Mouse (Mus musculus): ENCODE data around the gene Parvg.

Parvg gene

DNA sequence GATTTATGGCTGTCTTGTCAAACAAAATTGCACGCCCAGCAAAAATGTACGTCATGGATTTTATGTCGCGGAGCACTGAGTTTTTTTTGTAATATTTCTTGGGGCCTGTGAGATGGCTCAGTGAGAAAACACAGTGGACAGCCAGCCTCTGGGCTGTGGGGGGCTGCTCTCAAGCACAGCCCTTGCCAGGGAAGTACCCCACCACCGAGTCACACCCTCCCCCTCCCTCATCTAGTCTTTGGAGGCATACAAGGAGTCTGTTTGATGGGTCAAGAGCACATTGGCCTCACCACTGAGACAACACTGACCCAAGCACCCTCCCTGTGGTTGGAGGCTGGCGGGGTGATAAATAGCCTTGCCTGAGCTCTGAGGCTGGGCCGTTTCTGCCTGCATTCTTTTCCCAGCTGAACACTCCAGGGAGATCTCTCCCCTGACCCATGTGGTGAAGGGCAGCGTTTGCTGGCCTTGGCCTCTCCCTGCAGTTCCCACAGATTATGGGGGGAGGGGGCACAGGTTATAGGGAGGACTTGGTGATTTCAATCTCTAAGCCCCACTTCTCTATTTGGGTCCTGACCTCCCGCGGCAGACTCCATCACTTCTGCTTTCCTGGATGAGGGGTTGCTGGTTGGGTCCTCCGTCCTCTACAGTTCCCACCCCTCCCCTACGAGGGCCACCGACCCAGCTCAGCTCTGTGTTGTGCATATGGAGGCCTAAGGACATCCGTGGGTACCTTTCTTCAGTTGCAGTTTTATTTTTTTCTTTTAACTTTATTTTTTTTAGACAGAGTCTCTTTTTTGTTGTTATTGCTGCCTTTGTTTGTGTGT is 26.3 kb downstream of the Parvg start:
- DNase-seq (ENCODE audit: extremely low spot score, low read depth, low spot score) = no peak

DNA sequence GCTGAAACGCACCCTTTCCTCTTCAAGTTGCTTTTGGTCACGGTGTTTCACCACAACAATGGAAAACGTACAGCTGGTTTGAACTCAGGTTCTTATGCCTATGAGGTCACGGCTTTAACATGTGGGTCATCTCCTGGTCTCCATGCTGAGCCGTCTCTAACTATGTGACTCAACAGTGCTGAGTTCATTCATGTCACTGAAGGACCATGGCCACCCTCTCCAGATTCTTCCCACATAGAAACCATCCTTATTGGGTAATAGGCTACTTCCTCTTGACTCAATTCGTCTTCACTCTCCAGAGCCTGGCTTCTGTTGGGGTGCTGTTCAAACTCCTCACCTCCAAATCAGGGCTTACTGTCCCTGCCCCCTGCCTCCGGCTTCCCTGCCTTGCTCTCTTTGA is 27.5 kb downstream of the Parvg start:
- no peak for DNase-seq (ENCODE audit: extremely low spot score, low read depth, low spot score)

DNA sequence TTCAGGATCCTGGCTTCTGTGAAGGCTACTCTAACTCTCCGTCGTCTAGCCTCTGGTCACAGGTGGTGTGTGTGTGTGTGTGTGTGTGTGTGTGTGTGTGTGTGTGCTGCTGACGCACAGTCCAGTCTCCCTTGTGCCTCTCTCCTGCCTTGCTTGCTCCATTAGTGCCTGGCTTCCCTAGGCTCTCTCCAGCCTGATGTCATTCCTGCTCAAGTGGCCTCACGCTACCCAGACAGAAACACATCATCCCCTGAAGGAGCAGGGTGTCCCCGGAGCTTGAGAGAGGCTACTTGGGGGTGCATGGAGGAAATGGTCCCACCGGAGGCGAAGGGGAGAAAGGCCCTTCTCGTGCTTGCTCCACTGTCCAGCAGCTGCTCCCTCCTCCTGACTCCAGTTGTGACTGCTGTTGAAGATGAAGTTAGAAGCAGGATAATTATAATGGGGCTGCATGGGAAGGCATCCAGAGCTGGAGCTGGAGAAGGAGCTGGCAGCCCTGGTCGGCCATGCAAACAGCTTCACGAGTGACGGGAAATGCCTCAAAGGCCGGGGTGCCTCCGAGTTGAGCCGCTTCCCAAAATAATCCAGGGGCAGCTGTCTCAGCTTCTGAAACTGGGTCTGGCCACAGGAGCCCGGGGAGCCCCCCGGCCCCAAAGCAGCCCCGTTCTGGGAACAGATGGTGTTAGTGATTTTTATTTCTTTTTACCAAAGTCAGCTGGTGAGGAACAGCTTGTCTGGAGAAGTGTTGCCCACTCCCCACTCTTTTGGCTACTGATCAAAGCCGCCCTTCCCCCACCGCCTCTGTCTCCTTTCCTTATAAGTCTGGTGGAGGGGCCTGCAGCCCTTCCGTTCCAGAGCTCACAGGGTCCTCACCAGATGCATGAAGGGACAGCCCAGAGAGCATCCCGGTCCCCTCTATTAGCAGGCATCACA is 28.4 kb downstream of the Parvg start:
- no peak for DNase-seq (ENCODE audit: extremely low spot score, low read depth, low spot score)

DNA sequence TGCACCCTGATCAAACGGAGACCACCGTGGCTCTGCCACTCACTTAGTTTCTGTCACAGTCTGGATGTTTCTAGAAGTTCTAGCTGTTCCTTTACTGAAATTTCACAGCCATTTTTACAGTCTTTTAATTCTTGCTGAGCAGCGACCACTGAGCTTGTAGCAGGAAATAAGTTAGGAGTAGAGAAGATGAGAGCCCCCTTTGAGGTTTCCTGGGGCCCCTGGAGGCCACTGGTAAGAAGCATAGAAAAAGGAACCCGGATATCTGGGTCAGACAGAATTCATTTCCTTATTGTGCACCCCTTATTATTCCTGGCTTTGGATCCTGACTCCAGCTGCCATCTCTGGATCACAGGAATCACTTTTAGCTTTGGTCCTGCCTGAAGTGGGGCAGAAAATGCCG is 31.3 kb downstream of the Parvg start:
- no peak for DNase-seq (ENCODE audit: extremely low spot score, low read depth, low spot score)

DNA sequence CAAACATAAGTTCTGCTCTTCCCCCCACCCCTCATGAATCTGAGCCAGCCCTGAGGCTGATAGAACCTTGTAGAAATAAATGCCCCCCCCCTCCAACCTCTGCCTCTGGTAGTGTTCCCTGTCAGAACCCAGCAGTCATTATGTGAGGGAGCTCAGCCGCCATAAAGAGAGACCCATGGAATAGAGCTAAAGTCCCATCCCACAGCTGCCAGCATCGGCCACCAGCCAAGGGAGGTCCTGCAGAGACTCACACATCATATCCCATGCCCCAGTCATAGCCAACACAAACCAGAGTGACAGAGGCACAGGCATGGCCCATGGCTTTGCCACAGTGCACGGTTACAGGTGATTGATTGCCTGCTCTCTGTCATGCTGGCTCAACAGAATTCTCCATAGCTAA is 40.9 kb downstream of the Parvg start:
- DNase-seq (ENCODE audit: extremely low spot score, low read depth, low spot score) = no peak

DNA sequence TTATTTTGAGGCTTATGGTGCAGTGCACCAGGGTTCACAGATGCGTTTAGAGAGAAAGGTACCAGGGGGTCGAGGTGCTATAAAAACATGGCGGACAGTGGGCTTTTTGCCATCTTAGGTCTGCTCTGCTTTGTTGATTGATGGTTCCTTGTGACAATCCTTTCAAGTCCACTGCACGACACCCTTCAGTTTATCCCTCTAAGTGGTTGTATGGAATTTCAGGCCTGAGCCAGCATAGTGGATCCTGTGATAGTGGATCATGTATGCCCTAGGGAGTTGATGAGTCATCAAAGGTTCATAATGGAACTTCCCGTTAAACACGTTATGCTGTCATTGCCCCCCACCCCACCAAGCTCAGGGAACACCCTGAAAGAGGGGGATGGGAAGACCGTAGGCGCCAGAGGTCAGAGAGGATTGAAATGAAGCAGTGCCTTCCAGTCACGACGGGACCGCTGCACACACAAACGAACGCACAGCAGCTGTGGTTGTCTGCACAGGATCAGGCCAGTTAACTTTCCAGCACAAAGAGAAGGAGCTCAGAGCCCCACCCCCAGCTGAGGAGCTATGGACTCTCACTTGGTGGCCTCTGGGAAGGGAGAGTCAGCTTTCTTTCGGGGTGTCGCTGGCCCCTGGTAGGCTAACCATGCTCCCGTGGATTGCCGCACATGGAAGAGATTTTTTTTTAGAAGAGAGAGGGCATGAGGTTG is 42.0 kb downstream of the Parvg start:
- DNase-seq (ENCODE audit: extremely low spot score, low read depth, low spot score) = no peak

DNA sequence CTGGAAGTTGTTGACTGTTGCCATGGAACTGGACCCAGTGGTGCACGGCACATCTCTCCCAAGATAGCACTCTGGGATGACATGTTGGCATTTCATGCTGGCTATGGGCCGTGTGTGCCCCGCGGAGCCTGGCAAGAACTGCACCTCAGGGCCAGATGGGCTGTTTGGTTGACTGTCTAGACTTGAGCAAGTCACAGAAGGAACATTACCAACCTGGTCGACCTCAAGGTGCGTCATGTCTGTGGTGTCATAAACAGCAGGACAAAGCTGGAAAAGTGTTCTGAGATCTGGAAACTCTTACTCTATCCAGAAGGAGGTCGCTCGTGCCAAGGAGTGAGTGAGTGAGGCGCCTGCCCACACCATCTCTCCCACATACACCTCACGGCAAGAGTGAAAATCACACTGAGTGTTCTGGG is 42.8 kb downstream of the Parvg start:
- DNase-seq (ENCODE audit: extremely low spot score, low read depth, low spot score) = no peak

DNA sequence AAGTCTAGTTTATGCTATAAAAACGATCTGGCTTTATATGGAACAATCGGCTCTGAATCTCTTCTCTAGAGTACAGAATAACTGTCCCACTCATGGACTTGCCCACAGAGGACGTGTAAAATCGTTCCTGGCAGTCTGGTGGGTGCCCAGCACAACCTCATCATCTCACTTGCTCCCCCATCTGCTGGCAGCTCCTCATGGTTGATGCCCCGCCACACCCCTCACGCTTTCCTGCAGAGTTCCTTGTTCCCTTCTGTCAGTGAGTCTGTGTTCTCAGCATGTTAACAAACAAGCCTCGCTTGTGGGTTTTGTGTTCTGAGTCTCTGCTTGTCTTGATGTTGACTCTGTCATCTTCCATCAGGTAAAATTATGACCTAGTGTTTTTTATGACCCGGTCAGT is 43.6 kb downstream of the Parvg start:
- DNase-seq (ENCODE audit: extremely low spot score, low read depth, low spot score) = no peak

DNA sequence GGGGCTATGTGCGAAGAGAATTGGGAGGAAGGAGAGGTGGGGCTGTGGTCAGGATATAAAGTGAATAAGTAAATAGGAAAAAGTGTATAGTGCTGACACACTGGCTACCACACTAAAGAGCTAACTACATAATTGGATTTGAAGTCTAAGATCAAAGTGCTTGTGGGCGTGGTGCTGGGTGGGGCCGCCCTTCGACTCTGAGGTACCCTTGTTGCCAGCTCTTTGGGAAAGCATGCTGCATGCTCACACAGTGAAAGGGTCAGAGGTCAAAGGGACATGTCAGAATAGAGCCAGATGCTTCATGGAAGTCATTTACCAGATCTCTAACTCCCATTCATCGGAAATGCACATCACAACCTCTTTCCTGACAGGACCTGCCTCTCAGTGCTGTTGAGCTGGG is 49.0 kb downstream of the Parvg start:
- DNase-seq (ENCODE audit: extremely low spot score, low read depth, low spot score) = no peak

DNA sequence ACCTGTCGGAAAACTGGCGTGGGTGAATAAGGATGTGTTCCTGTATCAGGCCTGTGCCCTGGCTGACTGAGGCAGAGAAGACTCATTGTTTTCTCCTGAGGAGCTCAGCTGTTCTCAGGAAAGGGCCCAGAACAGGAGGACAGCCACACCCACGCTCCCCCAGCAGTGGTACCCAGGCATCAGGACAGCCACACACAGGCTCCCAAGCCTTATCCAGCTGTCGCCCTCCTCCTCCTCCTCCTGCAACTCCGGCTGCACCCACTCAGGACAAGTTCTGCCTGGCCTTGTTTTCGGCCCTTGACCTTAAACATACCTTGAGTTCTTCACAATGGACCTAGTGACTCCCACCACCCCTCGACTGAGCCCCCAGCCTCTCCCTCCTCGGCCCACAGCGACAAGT is 54.9 kb downstream of the Parvg start:
- DNase-seq (ENCODE audit: extremely low spot score, low read depth, low spot score) = no peak

DNA sequence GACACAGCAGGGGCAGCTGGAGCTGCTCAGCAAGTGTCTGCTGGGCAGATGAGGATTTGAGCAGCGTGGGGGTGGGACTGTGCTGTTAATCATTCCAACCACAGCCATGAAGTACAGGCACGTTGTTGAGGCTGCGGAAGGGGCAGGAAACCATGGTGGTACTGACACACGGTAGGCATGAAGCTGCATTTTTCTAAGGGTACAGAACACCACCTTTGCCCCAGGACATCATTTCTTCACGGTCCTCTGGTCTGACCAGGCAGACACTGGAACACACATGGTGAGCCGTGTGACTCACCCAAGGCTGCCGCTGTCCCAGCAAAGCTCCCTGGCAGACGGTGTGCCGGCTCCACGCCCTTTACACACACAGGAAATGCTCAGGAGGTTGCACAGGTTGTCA is 56.4 kb downstream of the Parvg start:
- no peak for DNase-seq (ENCODE audit: extremely low spot score, low read depth, low spot score)

DNA sequence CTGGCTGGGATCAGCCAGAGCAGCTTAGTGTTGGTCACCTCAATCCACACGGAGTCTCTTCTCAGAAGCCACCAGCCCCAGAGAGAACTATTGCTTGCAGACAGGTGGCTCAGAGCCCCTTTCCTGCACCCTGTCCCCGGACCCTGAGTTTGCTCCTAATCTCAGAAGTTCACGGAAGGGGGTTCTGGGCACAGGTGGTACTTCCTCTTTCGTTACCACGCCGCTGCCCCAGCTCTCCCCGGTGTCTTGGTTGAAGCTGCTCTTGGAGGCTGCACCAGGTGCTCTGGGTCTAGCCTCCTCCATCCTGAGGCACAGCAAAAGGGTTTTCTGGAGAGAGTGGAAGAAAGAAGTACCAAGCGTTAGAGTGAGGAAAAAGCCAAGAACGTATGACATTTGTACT is 60.2 kb downstream of the Parvg start:
- DNase-seq (ENCODE audit: extremely low spot score, low read depth, low spot score) = no peak

DNA sequence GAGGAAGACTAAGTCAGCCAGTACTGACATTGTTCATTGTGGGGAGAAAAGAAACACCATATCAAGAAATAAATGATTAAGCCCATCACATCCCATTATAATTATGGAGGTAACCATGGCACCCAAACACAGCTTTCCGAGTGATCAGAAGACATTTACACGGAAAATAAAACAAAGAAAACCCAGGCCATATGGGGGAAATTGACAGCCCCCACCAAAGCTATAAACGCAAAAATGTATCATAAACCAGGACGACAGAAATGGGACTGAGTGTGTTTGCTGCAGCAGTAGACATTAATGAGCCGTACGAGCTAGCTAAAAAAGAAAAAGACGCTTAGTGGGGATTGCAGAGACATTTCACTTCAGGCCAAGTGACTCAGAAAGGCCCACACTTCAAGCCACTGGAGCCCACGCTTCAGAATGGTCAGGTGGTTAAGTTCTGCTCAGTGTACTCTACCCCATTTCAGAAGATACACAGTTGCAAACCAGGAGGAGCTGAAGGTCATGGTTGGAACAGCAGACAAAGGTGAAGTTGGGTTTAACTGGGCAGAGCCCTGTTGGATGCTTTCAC is 62.3 kb downstream of the Parvg start:
- no peak for DNase-seq (ENCODE audit: extremely low spot score, low read depth, low spot score)

DNA sequence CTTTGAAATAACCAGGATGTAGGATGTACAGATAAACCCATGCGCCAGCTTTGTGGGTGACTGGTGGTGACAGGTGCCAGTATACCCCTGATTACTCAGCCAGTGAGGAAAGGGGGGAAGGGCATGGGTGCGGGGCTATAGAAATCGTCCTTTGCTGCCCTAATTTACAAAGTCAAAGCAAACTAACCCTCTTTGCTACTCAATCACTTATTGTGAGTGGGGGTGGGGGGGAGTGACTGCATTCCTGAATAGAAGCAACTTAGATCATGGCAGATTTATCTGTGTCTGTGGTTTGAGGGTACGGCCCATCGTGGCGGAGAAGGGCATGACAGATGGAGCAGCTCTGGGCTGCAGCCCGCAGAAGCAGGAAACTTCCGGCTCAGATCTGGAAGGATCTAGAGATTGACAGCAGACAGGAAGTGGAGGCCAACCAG is 64.9 kb downstream of the Parvg start:
- no peak for DNase-seq (ENCODE audit: extremely low spot score, low read depth, low spot score)

DNA sequence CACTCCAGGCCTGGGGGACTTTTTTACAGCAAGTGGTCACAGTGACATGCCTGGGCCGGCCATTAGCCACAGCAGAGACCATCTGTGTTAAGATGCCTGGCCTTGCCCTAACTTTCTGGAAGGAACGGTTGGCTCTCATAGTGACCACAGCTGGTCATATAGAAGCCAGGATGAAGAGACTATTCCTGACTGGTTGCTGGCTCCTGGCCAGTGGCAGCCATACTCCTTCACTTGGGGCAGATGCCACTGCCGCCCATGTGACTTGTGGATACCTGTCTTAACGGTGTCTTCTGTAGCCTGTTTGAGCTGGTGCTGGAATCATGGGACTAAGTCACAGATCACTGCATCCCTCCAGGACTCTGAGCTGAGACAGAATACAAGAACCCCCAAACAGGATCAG is 68.3 kb downstream of the Parvg start:
- no peak for DNase-seq (ENCODE audit: extremely low spot score, low read depth, low spot score)
